Comparison of ENCODE assay signal across 29 mouse cellular contexts in genomic region chr14:20219849-20220248, GRCm38 (mm10). TPM values are rescaled to one million over a fixed set of nuclear protein-coding genes. Genes with fewer than 3 reads are reported as not detected.
DNase-seq lines count a peak whose midpoint lies in the region; ATAC-seq and TF ChIP-seq lines count a peak whose summit lies in the region.
"Had no signal": no experiment of that assay in that cellular context is flagged by ENCODE, and none has a peak within 500 bp of the region (broad histone marks: within the 10 kb centered on the region; RNA-seq: fewer than 3 reads in every experiment).

No protein-coding gene starts in this region.

- H3K4me3 ChIP-seq in ES-E14 (ENCODE audit: insufficient read depth in 1 of 2, low read depth in 1 of 2, low read length in 2 of 2, poor library complexity in 1 of 2, severe bottlenecking in 1 of 2), result no peak overlapping the region; a peak in 1 of 4 replicates
- H3K4me3 ChIP-seq in intestine, postnatal 0 days (ENCODE audit: low read depth, low read length), result no peak overlapping the region
- H3K4me3 ChIP-seq in kidney, embryonic 15.5 days (replicated peaks), result no peak overlapping the region
- H3K4me3 ChIP-seq: embryonic facial prominence, embryonic 10.5 days; forebrain, embryonic 13.5 days; heart, embryonic 12.5 days; limb, embryonic 15.5 days; megakaryocyte, embryonic 14.5 days; neural tube, embryonic 15.5 days; stomach, embryonic 15.5 days had no signal

- H3K27ac ChIP-seq in ES-E14 (ENCODE audit: insufficient read depth, low read depth, low read length, poor library complexity, severe bottlenecking), result peak overlapping the region; percentile 81; the same call in 1 of the 2 replicates
- H3K27ac ChIP-seq in intestine, postnatal 0 days (ENCODE audit: low read depth, low read length), result no peak overlapping the region
- H3K27ac ChIP-seq in kidney, embryonic 15.5 days, result no peak overlapping the region
- H3K27ac ChIP-seq: forebrain, embryonic 13.5 days; hindbrain, embryonic 14.5 days; limb, embryonic 15.5 days; neural tube, embryonic 15.5 days; stomach, embryonic 15.5 days had no signal

- no peaks in the 10 kb centered on the region for H3K9me3 ChIP-seq in ES-E14 (ENCODE audit: control insufficient read depth, insufficient read depth, low read depth, low read length)
- H3K9me3 ChIP-seq in intestine, postnatal 0 days (ENCODE audit: control insufficient read depth), result no peaks in the 10 kb centered on the region
- H3K9me3 ChIP-seq in kidney, embryonic 15.5 days (replicated peaks), result no peaks in the 10 kb centered on the region
- H3K9me3 ChIP-seq: embryonic facial prominence, embryonic 10.5 days; forebrain, embryonic 13.5 days; G1E; heart, embryonic 12.5 days; limb, embryonic 15.5 days; megakaryocyte, embryonic 14.5 days; neural tube, embryonic 15.5 days; stomach, embryonic 15.5 days had no signal

- no peak for TF ChIP-seq CTCF in intestine, postnatal 0 days (IDR thresholded peaks at IDR 0.05; ENCODE audit: low read depth)

- peak overlapping the region; percentile 24; the same call in 1 of the 2 replicates for H3K9ac ChIP-seq in ES-E14 (ENCODE audit: insufficient read depth, low read depth, low read length, poor library complexity, severe bottlenecking)
- H3K9ac ChIP-seq in intestine, postnatal 0 days (ENCODE audit: low read depth, low read length), result no peak overlapping the region
- no peak overlapping the region for H3K9ac ChIP-seq in kidney, embryonic 15.5 days
- H3K9ac ChIP-seq: forebrain, embryonic 13.5 days; heart, embryonic 12.5 days; hindbrain, embryonic 14.5 days; limb, embryonic 15.5 days; neural tube, embryonic 15.5 days; stomach, embryonic 15.5 days had no signal

- H3K4me2 ChIP-seq in intestine, postnatal 0 days (replicated peaks; ENCODE audit: low read depth), result no peak overlapping the region
- no peak overlapping the region for H3K4me2 ChIP-seq in kidney, embryonic 15.5 days
- H3K4me2 ChIP-seq: forebrain, embryonic 13.5 days; heart, embryonic 12.5 days; hindbrain, embryonic 14.5 days; limb, embryonic 15.5 days; neural tube, embryonic 15.5 days; stomach, embryonic 15.5 days had no signal

- DNase-seq in ES-E14 (ENCODE audit: low read depth, low spot score), result no peak
- DNase-seq in kidney, postnatal 4 days, result peak; percentile 59 to 74
- DNase-seq in cerebellum, postnatal 14 days, result no peak
- DNase-seq in left cerebral cortex, adult 18-20 months (ENCODE audit: low spot score in 2 of 2), result no peak
- DNase-seq: cerebellum, adult 2 months; heart, postnatal 14 days; layer of hippocampus, adult 9-11 months; lung, postnatal 10 days; thymus, adult 18-20 months had no signal

- ATAC-seq in intestine, postnatal 0 days, result peak; percentile 51
- ATAC-seq in kidney, embryonic 15.5 days (replicated peaks; ENCODE audit: low FRiP score), result peak; percentile 37
- no peak for ATAC-seq in erythroid progenitor cell, adult 5-6 weeks (replicated peaks; ENCODE audit: low FRiP score, poor library complexity, severe bottlenecking)
- ATAC-seq: forebrain, embryonic 13.5 days; midbrain, embryonic 16.5 days had no signal

- 44% methylated on average over 1 of the region's 1 CpGs for WGBS in intestine, postnatal 0 days
- WGBS in kidney, embryonic 15.5 days, result 52% methylated on average over 1 of the region's 1 CpGs

- no peaks in the 10 kb centered on the region for H3K27me3 ChIP-seq in intestine, postnatal 0 days (replicated peaks; ENCODE audit: control insufficient read depth, insufficient read depth, low read length)
- no peaks in the 10 kb centered on the region for H3K27me3 ChIP-seq in kidney, embryonic 15.5 days
- H3K27me3 ChIP-seq: forebrain, embryonic 13.5 days; heart, embryonic 12.5 days; limb, embryonic 15.5 days; neural tube, embryonic 15.5 days; stomach, embryonic 15.5 days had no signal

- in situ Hi-C loops in ES-E14 (cut with MboI; ENCODE audit: low sequenced_read_pairs in 2 of 2, unreplicated experiment in 2 of 2), result no loop called here

- H3K36me3 ChIP-seq in ES-E14 (ENCODE audit: control insufficient read depth, insufficient read depth, low read length, poor library complexity, severe bottlenecking), result no peaks in the 10 kb centered on the region
- H3K36me3 ChIP-seq in intestine, postnatal 0 days (ENCODE audit: control insufficient read depth, insufficient read depth), result no peaks in the 10 kb centered on the region
- H3K36me3 ChIP-seq in kidney, embryonic 15.5 days, result no peaks in the 10 kb centered on the region
- H3K36me3 ChIP-seq: embryonic facial prominence, embryonic 10.5 days; G1E; heart, embryonic 12.5 days; limb, embryonic 15.5 days; neural tube, embryonic 15.5 days; stomach, embryonic 15.5 days had no signal

- H3K4me1 ChIP-seq in ES-E14 (ENCODE audit: control insufficient read depth in 2 of 2, insufficient read depth in 2 of 2, low read length in 2 of 2, poor library complexity in 1 of 2), result peaks cover 28 to 32% of the 10 kb centered on the region in 2 experiments
- peaks cover 4% of the 10 kb centered on the region; the same call in 1 of the 2 replicates for H3K4me1 ChIP-seq in intestine, postnatal 0 days (replicated peaks; ENCODE audit: control insufficient read depth, insufficient read depth, low read length)
- peaks cover 8% of the 10 kb centered on the region; the same call in 1 of the 2 replicates for H3K4me1 ChIP-seq in kidney, embryonic 15.5 days

TF ChIP-seq in ES-E14, 5 proteins besides CTCF, POLR2A, EP300 and RAD21:
- no peak for TF ChIP-seq ZC3H11A (IDR thresholded peaks at IDR 0.05; ENCODE audit: borderline replicate concordance, low read depth, low read length)
- TF ChIP-seq MAFK (IDR thresholded peaks at IDR 0.05; ENCODE audit: insufficient read depth, low read depth, low read length), result no peak
- no peak for TF ChIP-seq HCFC1 (IDR thresholded peaks at IDR 0.05; ENCODE audit: borderline replicate concordance, insufficient read depth, low read length)
- no peak for TF ChIP-seq CHD2 (IDR thresholded peaks at IDR 0.05; ENCODE audit: low read depth, low read length)
TF ChIP-seq in ES-E14: peak in this region for 0.

RNA-seq across cellular contexts. Expression of gene Kcnk5, which starts 38.2 kb away (rescaled TPM):
- total RNA-seq in ES-E14 (2012; rRNA removed), result 68.6 and 129 TPM in 2 replicates
- 10.0 and 10.9 TPM in 2 replicates for polyA plus RNA-seq in intestine, postnatal 0 days (2015; fragmentation: Nextera tagmentation; extraction: Ambion mirVana)
- polyA plus RNA-seq in kidney, embryonic 15.5 days (2015; fragmentation: Nextera tagmentation; extraction: Ambion mirVana), result 15.8 and 17.3 TPM in 2 replicates
- total RNA-seq in erythroid progenitor cell, adult 5-6 weeks (2015; ENCODE audit: low replicate concordance), result 2.2 and 3.4 TPM in 2 replicates
- total RNA-seq in erythroid progenitor cell, adult 5-6 weeks (2017; ENCODE audit: low replicate concordance), result 2.4 and 3.6 TPM in 2 replicates
- total RNA-seq in left cerebral cortex, adult 18-20 months (2021), result under 1 TPM; 0.21 to 0.37 TPM

RNA-seq across cellular contexts. Expression of gene Kcnk16, which starts 49.1 kb away (rescaled TPM):
- total RNA-seq in ES-E14 (2012; rRNA removed), result 0.26 TPM in 1 of 2 replicates, not detected in the other
- polyA plus RNA-seq in intestine, postnatal 0 days (2015; fragmentation: Nextera tagmentation; extraction: Ambion mirVana), result 0.68 and 1.1 TPM in 2 replicates
- 0.21 TPM in 1 of 2 replicates, not detected in the other for polyA plus RNA-seq in kidney, embryonic 15.5 days (2015; fragmentation: Nextera tagmentation; extraction: Ambion mirVana)
- total RNA-seq in erythroid progenitor cell, adult 5-6 weeks (2015; ENCODE audit: low replicate concordance), result not detected in 2 replicates
- total RNA-seq in erythroid progenitor cell, adult 5-6 weeks (2017; ENCODE audit: low replicate concordance), result not detected in 2 replicates
- total RNA-seq in left cerebral cortex, adult 18-20 months (2021), result not detected
- total RNA-seq: common myeloid progenitor, adult 5-6 weeks; gastrocnemius, adult 8-10 months; granulocyte monocyte progenitor cell, adult 5-6 weeks; heart, postnatal 14 days; left cerebral cortex, postnatal 10 days had no signal
- polyA plus RNA-seq: C2C12; cerebellum, adult 2 months; forebrain, embryonic 13.5 days; frontal cortex, adult 2 months; G1E; heart, embryonic 12.5 days; hindbrain, embryonic 14.5 days; midbrain, embryonic 16.5 days; neural tube, embryonic 15.5 days; spleen, adult 2 months had no signal

Comparison
In these comparisons a context has a peak if more than half of its experiments do, and no peak if none do; other contexts are left out.
1. DNase-seq: peak in kidney, postnatal 4 days (2 of 2); none in ES-E14 (single experiment), cerebellum, postnatal 14 days (0 of 2) and left cerebral cortex, adult 18-20 months (0 of 2).
2. RNA of gene Kcnk5, which starts 38.2 kb away (total RNA-seq): 68.6 to 129 TPM in ES-E14; 2.2 to 3.6 TPM in erythroid progenitor cell, adult 5-6 weeks and 0.21 to 0.37 TPM in left cerebral cortex, adult 18-20 months; every median in the first group is over 10 times any median in the second.